Mouse (Mus musculus): ENCODE data around the gene Cdv3. TPM values are rescaled to one million over a fixed set of nuclear protein-coding genes. Genes with fewer than 3 reads are reported as not detected.

The Cdv3 gene
- total RNA-seq, 1 experiment: 233 TPM

DNA sequence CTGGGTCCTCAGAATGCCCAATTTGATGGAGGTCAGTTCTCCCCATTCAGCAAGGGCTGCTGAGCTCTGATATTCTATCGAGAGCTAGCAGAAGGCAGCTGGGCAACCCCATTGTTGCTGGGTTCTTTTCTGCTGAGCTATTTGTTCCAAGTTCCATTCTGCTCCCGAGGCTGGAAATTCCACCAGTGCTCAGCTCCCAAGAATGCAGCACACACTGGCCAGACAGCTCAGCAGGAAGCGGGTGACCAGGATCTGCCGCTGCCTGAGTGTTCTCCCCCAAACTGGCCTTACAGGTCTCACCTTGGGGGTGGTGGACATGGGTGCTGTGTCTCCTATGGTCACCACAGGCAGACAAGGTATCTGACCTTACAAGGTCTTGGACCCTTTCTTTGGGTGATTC, 4.3 kb upstream of the Cdv3 start:
- no peak for DNase-seq (ENCODE audit: low read depth, low spot score)
- peaks cover 5 to 12% of the 10 kb centered on the region in 2 experiments; a peak in 2 of 4 replicates for H3K4me1 ChIP-seq (ENCODE audit: control insufficient read depth in 2 of 2, insufficient read depth in 2 of 2, low read length in 2 of 2, poor library complexity in 1 of 2)
- no peaks in the 10 kb centered on the region for H3K9me3 ChIP-seq (ENCODE audit: control insufficient read depth, insufficient read depth, low read depth, low read length)
- H3K36me3 ChIP-seq (ENCODE audit: control insufficient read depth, insufficient read depth, low read length, poor library complexity, severe bottlenecking): no peaks in the 10 kb centered on the region
- no peak overlapping the region for H3K4me3 ChIP-seq (ENCODE audit: insufficient read depth in 1 of 2, low read depth in 1 of 2, low read length in 2 of 2, poor library complexity in 1 of 2, severe bottlenecking in 1 of 2)
- no peak overlapping the region for H3K27ac ChIP-seq (ENCODE audit: insufficient read depth, low read depth, low read length, poor library complexity, severe bottlenecking)
- TF ChIP-seq ZNF384 (IDR thresholded peaks at IDR 0.05; ENCODE audit: low read depth, low read length) (no peak), HCFC1 (IDR thresholded peaks at IDR 0.05; ENCODE audit: borderline replicate concordance, insufficient read depth, low read length) (no peak), MAFK (IDR thresholded peaks at IDR 0.05; ENCODE audit: insufficient read depth, low read depth, low read length) (no peak), ZC3H11A (IDR thresholded peaks at IDR 0.05; ENCODE audit: borderline replicate concordance, low read depth, low read length) (no peak), CHD2 (IDR thresholded peaks at IDR 0.05; ENCODE audit: low read depth, low read length) (no peak)
- in situ Hi-C loops (cut with MboI; ENCODE audit: low sequenced_read_pairs in 2 of 2, unreplicated experiment in 2 of 2): no loop called here
- no peak overlapping the region for H3K9ac ChIP-seq (ENCODE audit: insufficient read depth, low read depth, low read length, poor library complexity, severe bottlenecking)

GRCm38 (mm10) chr9:103366356-103366755, 716 bp upstream of the Cdv3 start:
- peak overlapping the region; percentile 35; the same call in 1 of the 2 replicates for H3K27ac ChIP-seq (ENCODE audit: insufficient read depth, low read depth, low read length, poor library complexity, severe bottlenecking)
- peak overlapping the region; percentile 46 to 64 for H3K4me3 ChIP-seq (ENCODE audit: insufficient read depth in 1 of 2, low read depth in 1 of 2, low read length in 2 of 2, poor library complexity in 1 of 2, severe bottlenecking in 1 of 2)
- peaks cover 5% of the 10 kb centered on the region for H3K36me3 ChIP-seq (ENCODE audit: control insufficient read depth, insufficient read depth, low read length, poor library complexity, severe bottlenecking)
- no peaks in the 10 kb centered on the region for H3K9me3 ChIP-seq (ENCODE audit: control insufficient read depth, insufficient read depth, low read depth, low read length)
- TF ChIP-seq ZC3H11A (IDR thresholded peaks at IDR 0.05; ENCODE audit: borderline replicate concordance, low read depth, low read length) (no peak), CHD2 (IDR thresholded peaks at IDR 0.05; ENCODE audit: low read depth, low read length) (no peak), ZNF384 (IDR thresholded peaks at IDR 0.05; ENCODE audit: low read depth, low read length) (no peak), HCFC1 (IDR thresholded peaks at IDR 0.05; ENCODE audit: borderline replicate concordance, insufficient read depth, low read length) (no peak), MAFK (IDR thresholded peaks at IDR 0.05; ENCODE audit: insufficient read depth, low read depth, low read length) (no peak)
- no peak for DNase-seq (ENCODE audit: low read depth, low spot score)
- in situ Hi-C loops (cut with MboI; ENCODE audit: low sequenced_read_pairs in 2 of 2, unreplicated experiment in 2 of 2): no loop called here
- H3K9ac ChIP-seq (ENCODE audit: insufficient read depth, low read depth, low read length, poor library complexity, severe bottlenecking): peak overlapping the region; percentile 73
- H3K4me1 ChIP-seq (ENCODE audit: control insufficient read depth in 2 of 2, insufficient read depth in 2 of 2, low read length in 2 of 2, poor library complexity in 1 of 2): peaks cover 6 to 10% of the 10 kb centered on the region in 2 experiments

GRCm38 (mm10) chr9:103364601-103365289, 895 bp downstream of the Cdv3 start:
- TF ChIP-seq HCFC1 (IDR thresholded peaks at IDR 0.05; ENCODE audit: borderline replicate concordance, insufficient read depth, low read length) (no peak), ZC3H11A (IDR thresholded peaks at IDR 0.05; ENCODE audit: borderline replicate concordance, low read depth, low read length) (no peak), ZNF384 (IDR thresholded peaks at IDR 0.05; ENCODE audit: low read depth, low read length) (no peak), MAFK (IDR thresholded peaks at IDR 0.05; ENCODE audit: insufficient read depth, low read depth, low read length) (no peak), CHD2 (IDR thresholded peaks at IDR 0.05; ENCODE audit: low read depth, low read length) (no peak)
- H3K27ac ChIP-seq (ENCODE audit: insufficient read depth, low read depth, low read length, poor library complexity, severe bottlenecking): peak overlapping the region; percentile 92
- H3K4me3 ChIP-seq (ENCODE audit: insufficient read depth in 1 of 2, low read depth in 1 of 2, low read length in 2 of 2, poor library complexity in 1 of 2, severe bottlenecking in 1 of 2): peak overlapping the region; percentile 76 to 89
- DNase-seq (ENCODE audit: low read depth, low spot score): no peak
- peaks cover 9 to 10% of the 10 kb centered on the region in 2 experiments for H3K4me1 ChIP-seq (ENCODE audit: control insufficient read depth in 2 of 2, insufficient read depth in 2 of 2, low read length in 2 of 2, poor library complexity in 1 of 2)
- H3K9ac ChIP-seq (ENCODE audit: insufficient read depth, low read depth, low read length, poor library complexity, severe bottlenecking): peak overlapping the region; percentile 98
- no peaks in the 10 kb centered on the region for H3K9me3 ChIP-seq (ENCODE audit: control insufficient read depth, insufficient read depth, low read depth, low read length)
- peaks cover 7% of the 10 kb centered on the region for H3K36me3 ChIP-seq (ENCODE audit: control insufficient read depth, insufficient read depth, low read length, poor library complexity, severe bottlenecking)
- in situ Hi-C loops (cut with MboI; ENCODE audit: low sequenced_read_pairs in 2 of 2, unreplicated experiment in 2 of 2): no loop called here

- no peak for DNase-seq (ENCODE audit: low read depth, low spot score)
- H3K36me3 ChIP-seq (ENCODE audit: control insufficient read depth, insufficient read depth, low read length, poor library complexity, severe bottlenecking): peaks cover 14% of the 10 kb centered on the region
- TF ChIP-seq HCFC1 (IDR thresholded peaks at IDR 0.05; ENCODE audit: borderline replicate concordance, insufficient read depth, low read length): no peak
- no peak for TF ChIP-seq ZNF384 (IDR thresholded peaks at IDR 0.05; ENCODE audit: low read depth, low read length)
- TF ChIP-seq MAFK (IDR thresholded peaks at IDR 0.05; ENCODE audit: insufficient read depth, low read depth, low read length): no peak
- no peak for TF ChIP-seq CHD2 (IDR thresholded peaks at IDR 0.05; ENCODE audit: low read depth, low read length)
- no peak for TF ChIP-seq ZC3H11A (IDR thresholded peaks at IDR 0.05; ENCODE audit: borderline replicate concordance, low read depth, low read length)
- H3K4me3 ChIP-seq (ENCODE audit: insufficient read depth in 1 of 2, low read depth in 1 of 2, low read length in 2 of 2, poor library complexity in 1 of 2, severe bottlenecking in 1 of 2): peak overlapping the region; percentile 76 to 89
- peaks cover 9 to 10% of the 10 kb centered on the region in 2 experiments for H3K4me1 ChIP-seq (ENCODE audit: control insufficient read depth in 2 of 2, insufficient read depth in 2 of 2, low read length in 2 of 2, poor library complexity in 1 of 2)
- H3K9me3 ChIP-seq (ENCODE audit: control insufficient read depth, insufficient read depth, low read depth, low read length): no peaks in the 10 kb centered on the region
- peak overlapping the region; percentile 98; the same call in 1 of the 2 replicates for H3K9ac ChIP-seq (ENCODE audit: insufficient read depth, low read depth, low read length, poor library complexity, severe bottlenecking)
- H3K27ac ChIP-seq (ENCODE audit: insufficient read depth, low read depth, low read length, poor library complexity, severe bottlenecking): peak overlapping the region; percentile 92; the same call in 1 of the 2 replicates
- in situ Hi-C loops (cut with MboI; ENCODE audit: low sequenced_read_pairs in 2 of 2, unreplicated experiment in 2 of 2): no loop called here
These were observed 1.8 kb downstream of the Cdv3 start for GRCm38 (mm10) chr9:103363730-103364417.
